In the genomic region with DNA sequence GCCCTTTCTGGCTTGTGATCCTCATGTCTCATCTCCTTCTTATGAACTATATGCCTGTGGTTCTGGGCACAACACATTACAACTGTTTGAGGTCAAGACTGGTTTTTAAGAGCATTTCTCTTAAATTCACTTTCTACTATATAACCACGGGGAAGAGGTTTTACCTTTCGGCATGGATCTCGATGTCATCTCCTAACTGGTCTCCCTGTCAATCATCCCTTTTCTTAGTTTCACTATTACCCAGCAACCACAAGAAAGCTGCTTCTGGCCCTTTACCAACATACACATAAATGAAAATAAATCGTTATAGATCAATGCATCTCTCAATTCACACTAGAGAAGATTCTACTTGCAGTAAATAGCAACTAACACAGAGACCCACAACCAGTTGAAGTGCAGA, we compare ENCODE assay signal across 7 mouse cellular contexts. TPM values are rescaled to one million over a fixed set of nuclear protein-coding genes. Genes with fewer than 3 reads are reported as not detected.
DNase-seq lines count a peak whose midpoint lies in the region; ATAC-seq lines count a peak whose summit lies in the region.
"Had no signal": no experiment of that assay in that cellular context is flagged by ENCODE, and none has a peak within 500 bp of the region (broad histone marks: within the 10 kb centered on the region; RNA-seq: fewer than 3 reads in every experiment).

No protein-coding gene starts in this region.

- no peak for DNase-seq in frontal cortex, postnatal 10 days (ENCODE audit: low spot score in 2 of 2)
- peak; percentile 33 for DNase-seq in induced T-regulatory cell, adult 2 months (ENCODE audit: low read depth)
- no peak for DNase-seq in heart, adult 18-20 months
- DNase-seq: gastrocnemius, postnatal 36 days had no signal

- ATAC-seq in frontal cortex, adult (ENCODE audit: low TSS enrichment): 0 out of 2 replicates have a peak, but pooled peaks have one; percentile 4
- peak; percentile 24 for ATAC-seq in CD4-positive, CD25-positive, alpha-beta regulatory T cell, adult 4 months
- ATAC-seq in megakaryocyte-erythroid progenitor cell, adult 5-6 weeks (replicated peaks; ENCODE audit: low FRiP score, low TSS enrichment, poor library complexity, severe bottlenecking): no peak

RNA-seq across cellular contexts. Expression of a gene that starts 15.1 kb away (rescaled TPM):
- 100 to 1,000 TPM; 181 to 256 TPM for polyA plus RNA-seq in CD4-positive, CD25-positive, alpha-beta regulatory T cell, adult 4 months (2017; shearing (Covaris generic))
- total RNA-seq in megakaryocyte-erythroid progenitor cell, adult 5-6 weeks (2014; fragmentation: Nextera tagmentation): 72.6 and 96.1 TPM in 2 replicates
- total RNA-seq in megakaryocyte-erythroid progenitor cell, adult 5-6 weeks (2017): 24.0 and 37.2 TPM in 2 replicates
- total RNA-seq in heart, adult 18-20 months (2021): 10 to 100 TPM; 56.7 to 61.3 TPM

RNA-seq across cellular contexts. Expression of a gene that starts 42.0 kb away (rescaled TPM):
- 10 to 100 TPM; 22.2 to 30.2 TPM for polyA plus RNA-seq in CD4-positive, CD25-positive, alpha-beta regulatory T cell, adult 4 months (2017; shearing (Covaris generic))
- total RNA-seq in megakaryocyte-erythroid progenitor cell, adult 5-6 weeks (2014; fragmentation: Nextera tagmentation): 59.9 and 74.0 TPM in 2 replicates
- total RNA-seq in megakaryocyte-erythroid progenitor cell, adult 5-6 weeks (2017): 98.6 and 103 TPM in 2 replicates
- total RNA-seq in heart, adult 18-20 months (2021): 100 to 1,000 TPM; 115 to 134 TPM
